In genomic region chr6:34384110-34384661, GRCm38 (mm10) we compare ENCODE assay signal across 8 mouse cellular contexts. TPM values are rescaled to one million over a fixed set of nuclear protein-coding genes. Genes with fewer than 3 reads are reported as not detected.
A peak's percentile ranks its signal among the peaks of the same experiment; 100 is the strongest.
DNase-seq lines count a peak whose midpoint lies in the region; ATAC-seq and TF ChIP-seq lines count a peak whose summit lies in the region.

TSS of gene Akr1b10 (plus strand) at chr6:34384218.

- H3K9me3 ChIP-seq in forebrain, embryonic 10.5 days, result no peaks in the 10 kb centered on the region
- H3K9me3 ChIP-seq in heart, embryonic 14.5 days (ENCODE audit: control insufficient read depth, low read length), result no peaks in the 10 kb centered on the region
- H3K9me3 ChIP-seq in liver, embryonic 11.5 days (ENCODE audit: control insufficient read depth, low read length), result no peaks in the 10 kb centered on the region
- H3K9me3 ChIP-seq in stomach, embryonic 14.5 days (ENCODE audit: control insufficient read depth, low read depth, low read length), result no peaks in the 10 kb centered on the region

- peak within 1 kb of the TSS; percentile 90 for H3K4me3 ChIP-seq in brown adipose tissue, adult 24 weeks (ENCODE audit: insufficient read depth, low read depth, low read length)
- peak within 1 kb of the TSS; percentile 57 for H3K4me3 ChIP-seq in forebrain, embryonic 10.5 days
- peak within 1 kb of the TSS; percentile 60 to 66 for H3K4me3 ChIP-seq in heart, embryonic 14.5 days (ENCODE audit: control insufficient read depth in 1 of 2, insufficient read depth in 1 of 2, low read depth in 1 of 2, low read length in 2 of 2)
- peak within 1 kb of the TSS; percentile 60 for H3K4me3 ChIP-seq in liver, embryonic 11.5 days (ENCODE audit: low read depth, low read length)
- H3K4me3 ChIP-seq in myocyte, result peak within 1 kb of the TSS; percentile 44
- peak within 1 kb of the TSS; percentile 43 for H3K4me3 ChIP-seq in stomach, embryonic 14.5 days (ENCODE audit: low read depth, low read length)

- no peaks in the 10 kb centered on the region for H3K27me3 ChIP-seq in forebrain, embryonic 10.5 days (ENCODE audit: poor library complexity, severe bottlenecking)
- H3K27me3 ChIP-seq in heart, embryonic 14.5 days (ENCODE audit: control insufficient read depth, insufficient read depth, low read length), result no peaks in the 10 kb centered on the region
- H3K27me3 ChIP-seq in liver, embryonic 11.5 days (replicated peaks; ENCODE audit: control insufficient read depth, insufficient read depth, low read length), result no peaks in the 10 kb centered on the region
- H3K27me3 ChIP-seq in myocyte (ENCODE audit: control insufficient read depth, insufficient read depth, insufficient read length), result no peaks in the 10 kb centered on the region
- no peaks in the 10 kb centered on the region for H3K27me3 ChIP-seq in stomach, embryonic 14.5 days (ENCODE audit: control insufficient read depth, insufficient read depth, low read length)

- H3K4me2 ChIP-seq in heart, embryonic 14.5 days (ENCODE audit: low read length), result peak within 1 kb of the TSS; percentile 92
- peak within 1 kb of the TSS; percentile 96 for H3K4me2 ChIP-seq in liver, embryonic 11.5 days
- peak within 1 kb of the TSS; percentile 99 for H3K4me2 ChIP-seq in myocyte (ENCODE audit: low read depth)
- H3K4me2 ChIP-seq in stomach, embryonic 14.5 days (replicated peaks; ENCODE audit: low read depth, low read length), result peak within 1 kb of the TSS; percentile 74

- ATAC-seq in heart, embryonic 14.5 days (ENCODE audit: insufficient number of reproducible peaks, insufficient read depth, low FRiP score, low read depth), result peak; percentile 69; the same call in 1 of the 2 replicates
- ATAC-seq in liver, embryonic 11.5 days (replicated peaks; ENCODE audit: low FRiP score), result peak; percentile 85
- ATAC-seq in stomach, embryonic 14.5 days (ENCODE audit: insufficient number of reproducible peaks, insufficient read depth, low FRiP score, low read depth), result peak; percentile 70; the same call in 1 of the 2 replicates

- peak; percentile 51 to 57 for DNase-seq in CD8-positive naive resting alpha-beta T cell, adult 2 months (ENCODE audit: low read depth in 2 of 2, low spot score in 2 of 2)
- peak; percentile 60 for DNase-seq in forebrain, embryonic 10.5 days (ENCODE audit: extremely low spot score, low spot score)
- peak; percentile 87 for DNase-seq in kidney, postnatal 10 days
- peak; percentile 65 for DNase-seq in liver, embryonic 11.5 days (ENCODE audit: low spot score)

- WGBS in forebrain, embryonic 10.5 days, result 3% methylated on average over 17 of the region's 17 CpGs
- WGBS in heart, embryonic 14.5 days, result 2% methylated on average over 17 of the region's 17 CpGs
- WGBS in liver, embryonic 11.5 days, result under 1% methylated on average over 17 of the region's 17 CpGs
- WGBS in stomach, embryonic 14.5 days, result 1% methylated on average over 17 of the region's 17 CpGs

- peak; percentile 20 for TF ChIP-seq POLR2A in myocyte (IDR thresholded peaks at IDR 0.05; ENCODE audit: insufficient read length, low read depth)

- H3K27ac ChIP-seq in brown adipose tissue, adult 24 weeks (replicated peaks; ENCODE audit: low read depth, low read length), result peak within 1 kb of the TSS; percentile 61
- H3K27ac ChIP-seq in forebrain, embryonic 10.5 days, result peak within 1 kb of the TSS; percentile 73
- H3K27ac ChIP-seq in heart, embryonic 14.5 days (replicated peaks in 1 of 2; ENCODE audit: control insufficient read depth in 1 of 2, insufficient read depth in 1 of 2, low read depth in 2 of 2, low read length in 2 of 2), result peak within 1 kb of the TSS; percentile 77 to 90
- H3K27ac ChIP-seq in liver, embryonic 11.5 days (ENCODE audit: low read depth, low read length), result no peak within 1 kb of the TSS; the same call in 1 of the 2 replicates
- H3K27ac ChIP-seq in stomach, embryonic 14.5 days (ENCODE audit: low read length), result peak within 1 kb of the TSS; percentile 56; the same call in 1 of the 2 replicates

- H3ac ChIP-seq in myocyte (ENCODE audit: control insufficient read depth, insufficient read length), result no peak within 1 kb of the TSS

- H3K36me3 ChIP-seq in forebrain, embryonic 10.5 days (replicated peaks), result 0 out of 2 replicates have a peak, but pooled peaks cover 6% of the 10 kb centered on the region
- H3K36me3 ChIP-seq in heart, embryonic 14.5 days (ENCODE audit: control insufficient read depth, insufficient read depth, low read length), result peaks cover 17% of the 10 kb centered on the region
- peaks cover 2% of the 10 kb centered on the region; the same call in 1 of the 2 replicates for H3K36me3 ChIP-seq in liver, embryonic 11.5 days (ENCODE audit: control insufficient read depth, insufficient read depth, low read length)
- H3K36me3 ChIP-seq in myocyte (ENCODE audit: control insufficient read depth, insufficient read depth), result peaks cover 8% of the 10 kb centered on the region
- no peaks in the 10 kb centered on the region for H3K36me3 ChIP-seq in stomach, embryonic 14.5 days (ENCODE audit: control insufficient read depth, insufficient read depth, low read length)

- H3K4me1 ChIP-seq in brown adipose tissue, adult 24 weeks (ENCODE audit: control insufficient read depth, insufficient read depth, insufficient read length, low read length), result no peaks in the 10 kb centered on the region
- H3K4me1 ChIP-seq in forebrain, embryonic 10.5 days, result peaks cover 23% of the 10 kb centered on the region
- no peaks in the 10 kb centered on the region; a peak in 1 of 4 replicates for H3K4me1 ChIP-seq in heart, embryonic 14.5 days (ENCODE audit: control insufficient read depth in 2 of 2, insufficient read depth in 2 of 2, low read length in 2 of 2)
- no peaks in the 10 kb centered on the region for H3K4me1 ChIP-seq in liver, embryonic 11.5 days (replicated peaks; ENCODE audit: control insufficient read depth, insufficient read depth, low read length)
- H3K4me1 ChIP-seq in stomach, embryonic 14.5 days (ENCODE audit: control insufficient read depth, insufficient read depth, low read length), result no peaks in the 10 kb centered on the region

- H3K79me2 ChIP-seq in myocyte (ENCODE audit: control insufficient read depth, insufficient read depth), result peaks cover 9% of the 10 kb centered on the region

- peak within 1 kb of the TSS; percentile 79 for H3K9ac ChIP-seq in heart, embryonic 14.5 days (ENCODE audit: low read length)
- H3K9ac ChIP-seq in liver, embryonic 11.5 days (ENCODE audit: low read depth, low read length), result peak within 1 kb of the TSS; percentile 61
- H3K9ac ChIP-seq in stomach, embryonic 14.5 days (replicated peaks; ENCODE audit: low read depth, low read length), result no peak within 1 kb of the TSS; the same call in 1 of the 2 replicates

TF ChIP-seq in myocyte, 11 proteins besides CTCF, POLR2A, EP300 and RAD21:
- TF ChIP-seq CEBPB (IDR thresholded peaks at IDR 0.05; ENCODE audit: insufficient read depth, poor library complexity, severe bottlenecking) (no peak), USF1 (IDR thresholded peaks at IDR 0.05; ENCODE audit: low read depth) (no peak), E2F4 (IDR thresholded peaks at IDR 0.05; ENCODE audit: insufficient read depth) (no peak), SRF (IDR thresholded peaks at IDR 0.05; ENCODE audit: control insufficient read depth, insufficient read length, low read depth) (peak; percentile 97), REST (IDR thresholded peaks at IDR 0.05; ENCODE audit: insufficient read depth, insufficient read length) (no peak), TCF12 (IDR thresholded peaks at IDR 0.05; ENCODE audit: insufficient read depth, poor library complexity, severe bottlenecking) (no peak), MAX (IDR thresholded peaks at IDR 0.05; ENCODE audit: low read depth) (no peak), MYOD1 (IDR thresholded peaks at IDR 0.05; ENCODE audit: control insufficient read depth in 1 of 3, insufficient read length in 2 of 3, low read depth in 2 of 3) (peak in 1 of 3 experiments; percentile 36), TCF3 (IDR thresholded peaks at IDR 0.05; ENCODE audit: insufficient read length, low read depth) (no peak), MYOG (IDR thresholded peaks at IDR 0.05; ENCODE audit: control insufficient read depth in 1 of 3, insufficient read depth in 1 of 3, insufficient read length in 2 of 3, low read depth in 2 of 3) (peak in 1 of 3 experiments; percentile 14), POLR2AphosphoS2 (IDR thresholded peaks at IDR 0.05; ENCODE audit: insufficient read length, low read depth) (no peak)

RNA-seq across cellular contexts. Expression of gene Akr1b10, which starts in this region (rescaled TPM):
- 112 and 116 TPM in 2 replicates for polyA plus RNA-seq in brown adipose tissue, adult 24 weeks (2012; ENCODE audit: insufficient read depth, insufficient read length, missing spikeins)
- 11.0 and 11.9 TPM in 2 replicates for polyA plus RNA-seq in forebrain, embryonic 10.5 days (2016; fragmentation: Nextera tagmentation; extraction: Ambion mirVana)
- 70.9 and 73.0 TPM in 2 replicates for polyA plus RNA-seq in heart, embryonic 14.5 days (2014; fragmentation: Nextera tagmentation; extraction: Ambion mirVana)
- polyA plus RNA-seq in liver, embryonic 11.5 days (2014; fragmentation: Nextera tagmentation; extraction: Ambion mirVana), result 16.1 and 18.6 TPM in 2 replicates
- polyA plus RNA-seq in myocyte (2012; fragmentation: generic; extraction: Trizol), result 38.2 TPM
- 21.8 and 22.9 TPM in 2 replicates for polyA plus RNA-seq in stomach, embryonic 14.5 days (2014; fragmentation: Nextera tagmentation; extraction: Ambion mirVana)
